Mouse (Mus musculus) liver, embryonic 14.5 days (tissue): ENCODE measurements around the gene Dvl3. TPM values are rescaled to one million over a fixed set of nuclear protein-coding genes. Genes with fewer than 3 reads are reported as not detected.

Experiments used
- ATAC-seq: fragments of 200-750 bp; cut with Nextera tagmentation; 2 replicates; pipeline ENCODE4 v1.8.0; 2017; ENCODE audit warnings: moderate number of reproducible peaks, mild to moderate bottlenecking, moderate library complexity; ENCODE audit not compliant: insufficient read depth
- DNase-seq, 3 experiments: peaks; one replicate each; pipeline ENCODE4 v3.0.0-alpha.2; 2012 to 2013; ENCODE audit warnings: low read depth in 3 of 3, low spot score in 3 of 3
- H3K27ac ChIP-seq: fragments of 300-500 bp; sonication (generic); 2 replicates; pipeline ENCODE4 v1.5.1; 2014; ENCODE audit warnings: moderate library complexity, mild to moderate bottlenecking, control low read depth, inconsistent platforms
- H3K27me3 ChIP-seq: fragments of 300-500 bp; sonication (generic); 2 replicates; pipeline ENCODE4 v1.6.1; 2014; ENCODE audit warnings: mild to moderate bottlenecking, low read length, moderate library complexity; ENCODE audit not compliant: control insufficient read depth, insufficient read depth
- H3K36me3 ChIP-seq: fragments of 300-500 bp; sonication (generic); replicated peaks from 2 replicates; pipeline ENCODE4 v1.6.1; 2014; ENCODE audit warnings: low read depth; ENCODE audit not compliant: control insufficient read depth, insufficient read depth
- H3K4me1 ChIP-seq, 2 experiments: fragments of 200-500 bp in 1 of 2; fragments of 300-500 bp in 1 of 2; sonication (generic) in 1 of 2; replicated peaks; 2 replicates each; pipeline ENCODE4 v1.6.1; 2012 to 2014; ENCODE audit warnings: antibody characterized with exemption in 1 of 2, inconsistent platforms in 1 of 2, low read length in 1 of 2; ENCODE audit not compliant: control insufficient read depth in 2 of 2, insufficient read depth in 2 of 2
- H3K4me2 ChIP-seq: fragments of 300-500 bp; sonication (generic); 2 replicates; pipeline ENCODE4 v1.6.1; 2014; ENCODE audit warnings: low read depth, mild to moderate bottlenecking, control low read depth, moderate library complexity
- H3K4me3 ChIP-seq, 2 experiments: fragments of 200-500 bp in 1 of 2; fragments of 300-500 bp in 1 of 2; sonication (generic) in 1 of 2; 2 replicates each; pipeline ENCODE4 v1.5.1; 2012 to 2014; ENCODE audit warnings: low read depth in 2 of 2, low read length in 2 of 2, mild to moderate bottlenecking in 2 of 2, control low read depth in 1 of 2, inconsistent platforms in 1 of 2, moderate library complexity in 1 of 2; ENCODE audit not compliant: insufficient read depth in 1 of 2
- H3K9ac ChIP-seq: fragments of 300-500 bp; sonication (generic); replicated peaks from 2 replicates; pipeline ENCODE4 v1.6.1; 2014; ENCODE audit warnings: mild to moderate bottlenecking, control low read depth, moderate library complexity
- H3K9me3 ChIP-seq: fragments of 300-500 bp; sonication (generic); 2 replicates; pipeline ENCODE4 v1.6.1; 2016; ENCODE audit warnings: low read length, mixed read lengths; ENCODE audit not compliant: control insufficient read depth
- CTCF ChIP-seq: IDR thresholded peaks from 2 replicates; pipeline ENCODE4 v1.5.1; 2016; ENCODE audit warnings: antibody characterized with exemption, low read depth, control low read depth
- EP300 ChIP-seq: IDR thresholded peaks from 2 replicates; pipeline ENCODE4 v1.6.1; 2016; ENCODE audit warnings: antibody characterized with exemption, low read depth
- WGBS: fragments of 180-500 bp; shearing (Covaris S2); extraction: QIAGEN DNeasy Blood & Tissue Kit; methylation state at CpG from one replicate; pipeline ENCODE4 v1.1.7; 2014; ENCODE audit not compliant: insufficient replicate concordance; 5-methylcytosine and 5-hydroxymethylcytosine counted together
- polyA plus RNA-seq, 2 experiments: library from polyadenylated mRNA; depleted of rRNA in 1 of 2; stranded (reverse) in 1 of 2; unstranded in 1 of 2; fragments of >200 nt; fragmentation: Nextera tagmentation in 1 of 2; extraction: Ambion mirVana in 1 of 2; gene quantifications; 2 replicates each; pipeline versions ENCODE4 v1.2.1 to v1.2.3; 2012 to 2014

The Dvl3 gene
- polyA plus RNA-seq, 2 experiments: 4.9 to 7.3 TPM

GRCm38 (mm10) chr16:20547423-20547822 is 30.6 kb downstream of the Dvl3 start:
- peak overlapping the region; percentile 85 to 93; a peak in 2 of 4 replicates for H3K4me3 ChIP-seq
- ATAC-seq: no peak

GRCm38 (mm10) chr16:20548096-20548948 is 31.5 kb downstream of the Dvl3 start, which contains the start of gene Abcf3:
Gene Abcf3 (plus strand): TSS chr16:20548577.
- under 1% methylated on average over 56 of the region's 56 CpGs for WGBS
- Histone ChIP-seq H3K9ac (peak within 1 kb of the TSS; percentile 89), H3K4me3 (peak within 1 kb of the TSS; percentile 90 to 93), H3K27ac (peak within 1 kb of the TSS; percentile 74), H3K4me1 (peaks cover 11 to 15% of the 10 kb centered on the region in 2 experiments), H3K9me3 (no peaks in the 10 kb centered on the region), H3K36me3 (peaks cover 38% of the 10 kb centered on the region), H3K4me2 (peak within 1 kb of the TSS; percentile 96), H3K27me3 (no peaks in the 10 kb centered on the region)
- peak; percentile 99 to 100 (median 99) for DNase-seq
- ATAC-seq: peak; percentile 97
- TF ChIP-seq CTCF (no peak; the same call in 1 of the 2 replicates), EP300 (no peak)

More at GRCm38 (mm10) chr16:20547423-20547822, 30.6 kb downstream of the Dvl3 start:
- Histone ChIP-seq H3K4me1 (peaks cover 11 to 15% of the 10 kb centered on the region in 2 experiments), H3K27me3 (no peaks in the 10 kb centered on the region), H3K9me3 (no peaks in the 10 kb centered on the region), H3K36me3 (peaks cover 43% of the 10 kb centered on the region), H3K4me2 (peak overlapping the region; percentile 96), H3K9ac (peak overlapping the region; percentile 70), H3K27ac (peak overlapping the region; percentile 74)
- 57% methylated on average over 5 of the region's 5 CpGs for WGBS
- TF ChIP-seq EP300 (no peak), CTCF (no peak)
- no peak for DNase-seq

GRCm38 (mm10) chr16:20549161-20549560 is 32.4 kb downstream of the Dvl3 start:
- Histone ChIP-seq H3K27ac (no peak overlapping the region), H3K4me2 (peak overlapping the region; percentile 96), H3K36me3 (peaks cover 33% of the 10 kb centered on the region), H3K4me1 (peaks cover 11 to 15% of the 10 kb centered on the region in 2 experiments), H3K27me3 (no peaks in the 10 kb centered on the region), H3K4me3 (peak overlapping the region; percentile 90 to 93), H3K9me3 (no peaks in the 10 kb centered on the region), H3K9ac (peak overlapping the region; percentile 89)
- TF ChIP-seq EP300 (no peak), CTCF (no peak)
- ATAC-seq: no peak
- no peak for DNase-seq
- WGBS: 45% methylated on average over 9 of the region's 9 CpGs

GRCm38 (mm10) chr16:20551691-20552090 is 34.9 kb downstream of the Dvl3 start:
- peaks cover 28% of the 10 kb centered on the region for H3K36me3 ChIP-seq
- H3K9me3 ChIP-seq: no peaks in the 10 kb centered on the region
- H3K27me3 ChIP-seq: no peaks in the 10 kb centered on the region
- 84% methylated on average over 5 of the region's 5 CpGs for WGBS
- H3K9ac ChIP-seq: no peak overlapping the region
- no peak overlapping the region for H3K27ac ChIP-seq
- no peak overlapping the region for H3K4me3 ChIP-seq
- H3K4me2 ChIP-seq: no peak overlapping the region
- ATAC-seq (no peak), DNase-seq (no peak)
- TF ChIP-seq CTCF (no peak), EP300 (no peak)
- H3K4me1 ChIP-seq: peaks cover 11 to 15% of the 10 kb centered on the region in 2 experiments

- H3K4me3 ChIP-seq: no peak overlapping the region
- H3K4me2 ChIP-seq: no peak overlapping the region
- ATAC-seq (no peak), DNase-seq (no peak)
- no peaks in the 10 kb centered on the region for H3K9me3 ChIP-seq
- peaks cover 28% of the 10 kb centered on the region for H3K36me3 ChIP-seq
- H3K9ac ChIP-seq: no peak overlapping the region
- H3K27me3 ChIP-seq: no peaks in the 10 kb centered on the region
- WGBS: 85% methylated on average over 1 of the region's 1 CpGs
- TF ChIP-seq CTCF: no peak
- TF ChIP-seq EP300: no peak
- no peak overlapping the region for H3K27ac ChIP-seq
- peaks cover 9 to 11% of the 10 kb centered on the region in 2 experiments for H3K4me1 ChIP-seq
These were observed 35.8 kb downstream of the Dvl3 start for GRCm38 (mm10) chr16:20552594-20552993.
